Mouse (Mus musculus): ENCODE measurements around the gene Cachd1. TPM values are rescaled to one million over a fixed set of nuclear protein-coding genes. Genes with fewer than 3 reads are reported as not detected.

Gene Cachd1
- polyA plus RNA-seq (2015; fragmentation: Nextera tagmentation; extraction: Ambion mirVana): 4.7 and 5.0 TPM in 2 replicates

GRCm38 (mm10) chr4:100776043-100776870 lies at the start of gene Cachd1:
TSS of gene Cachd1 (plus strand) at chr4:100776675.

DNA sequence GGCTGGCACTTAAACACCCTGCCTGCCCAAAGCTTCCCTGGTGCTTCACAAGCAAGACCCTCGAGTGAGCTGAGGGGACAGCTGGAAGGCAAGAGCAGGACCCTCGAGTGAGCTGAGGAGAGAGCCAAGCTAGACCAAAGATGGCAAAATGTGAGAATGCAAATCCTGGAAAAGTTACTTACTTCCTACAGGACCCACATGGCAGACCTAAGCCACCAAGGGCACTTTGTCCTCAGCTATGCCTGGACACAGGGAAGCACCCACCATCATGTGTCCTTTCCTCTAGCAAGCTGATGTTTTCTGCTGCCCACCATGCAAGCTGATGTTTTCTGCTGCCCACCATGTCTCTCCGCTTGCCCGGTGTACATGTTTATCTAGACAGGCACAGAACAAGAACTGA lies 244.1 kb downstream of the Cachd1 start, which contains the start of gene Gm10577:
Gm10577 (minus strand) TSS at position 101 of the 400 bp plus-strand sequence.

GRCm38 (mm10) chr4:101068786-101069153 lies 292.3 kb downstream of the Cachd1 start, which contains the start of gene Raver2:
TSS of gene Raver2 (plus strand) at chr4:101068983.

Other genes starting within 250 kb of the Cachd1 start
- not detected in 2 replicates for gene Gm10577, start 244.0 kb downstream of the Cachd1 start, polyA plus RNA-seq (2015; fragmentation: Nextera tagmentation; extraction: Ambion mirVana)